Mouse (Mus musculus): ENCODE measurements around the gene Carm1. TPM values are rescaled to one million over a fixed set of nuclear protein-coding genes. Genes with fewer than 3 reads are reported as not detected.

Carm1 gene
- polyA plus RNA-seq, 1 experiment from 2014 or later, result 72.3 TPM

MicroRNA genes within 50 kb of the gene (microRNA counts, 519-probe panel; counts per million panel counts)
- not detected for microRNA mmu-miR-1946b

Small RNA genes within 50 kb of the gene (microRNA-seq; reads per million reads assigned to microRNA genes)
- not detected for gene Mir1946b

Other genes starting within 250 kb of the Carm1 start
- 9.0 and 9.5 TPM in 2 replicates for gene Ap1m2, start 234.6 kb upstream of the Carm1 start, polyA plus RNA-seq (2016; fragmentation: Nextera tagmentation; extraction: Ambion mirVana)
- gene Slc44a2, start 226.2 kb upstream of the Carm1 start, polyA plus RNA-seq (2016; fragmentation: Nextera tagmentation; extraction: Ambion mirVana), result 103 and 110 TPM in 2 replicates
- gene Ilf3, start 179.0 kb upstream of the Carm1 start, polyA plus RNA-seq (2016; fragmentation: Nextera tagmentation; extraction: Ambion mirVana), result 312 and 313 TPM in 2 replicates
- 46.4 and 48.4 TPM in 2 replicates for gene Qtrt1, start 135.1 kb upstream of the Carm1 start, polyA plus RNA-seq (2016; fragmentation: Nextera tagmentation; extraction: Ambion mirVana)
- 76.6 and 78.4 TPM in 2 replicates for gene Dnm2, start 122.0 kb upstream of the Carm1 start, polyA plus RNA-seq (2016; fragmentation: Nextera tagmentation; extraction: Ambion mirVana)
- gene Tmed1, start 36.6 kb upstream of the Carm1 start, polyA plus RNA-seq (2016; fragmentation: Nextera tagmentation; extraction: Ambion mirVana), result 108 and 117 TPM in 2 replicates
- gene AB124611, start 20.7 kb upstream of the Carm1 start, polyA plus RNA-seq (2016; fragmentation: Nextera tagmentation; extraction: Ambion mirVana), result 3.4 and 3.9 TPM in 2 replicates
- 38.1 and 38.3 TPM in 2 replicates for gene Timm29, start 45.8 kb downstream of the Carm1 start, polyA plus RNA-seq (2016; fragmentation: Nextera tagmentation; extraction: Ambion mirVana)
- 20.2 and 21.1 TPM in 2 replicates for gene Yipf2, start 45.9 kb downstream of the Carm1 start, polyA plus RNA-seq (2016; fragmentation: Nextera tagmentation; extraction: Ambion mirVana)
- 120 and 125 TPM in 2 replicates for gene Smarca4, start 69.3 kb downstream of the Carm1 start, polyA plus RNA-seq (2016; fragmentation: Nextera tagmentation; extraction: Ambion mirVana)
- gene Ldlr, start 176.6 kb downstream of the Carm1 start, polyA plus RNA-seq (2016; fragmentation: Nextera tagmentation; extraction: Ambion mirVana), result 37.3 and 38.5 TPM in 2 replicates
- 152 and 161 TPM in 2 replicates for gene Spc24, start 213.4 kb downstream of the Carm1 start, polyA plus RNA-seq (2016; fragmentation: Nextera tagmentation; extraction: Ambion mirVana)